Mouse (Mus musculus) midbrain, embryonic 14.5 days (tissue): ENCODE data around the gene Irak1. TPM values are rescaled to one million over a fixed set of nuclear protein-coding genes. Genes with fewer than 3 reads are reported as not detected.

Experiments used
- ATAC-seq: fragments of 200-750 bp; cut with Nextera tagmentation; 2 replicates; pipeline ENCODE4 v1.8.0; 2017; ENCODE audit warnings: moderate number of reproducible peaks, moderate library complexity; ENCODE audit not compliant: low FRiP score, low TSS enrichment
- DNase-seq: peaks from one replicate; pipeline ENCODE4 v3.0.0-alpha.2; 2015
- H3K27ac ChIP-seq: fragments of 300-500 bp; sonication (generic); replicated peaks from 2 replicates; pipeline ENCODE4 v1.5.1; 2014; ENCODE audit warnings: mild to moderate bottlenecking, low read depth, low read length, moderate library complexity
- H3K27me3 ChIP-seq: fragments of 300-500 bp; sonication (generic); 2 replicates; pipeline ENCODE4 v1.6.1; 2014; ENCODE audit warnings: low read length, control low read depth, mixed read lengths; ENCODE audit not compliant: control insufficient read depth, insufficient read depth
- H3K36me3 ChIP-seq: fragments of 300-500 bp; sonication (generic); 2 replicates; pipeline ENCODE4 v1.6.1; 2014; ENCODE audit warnings: low read length, control low read depth; ENCODE audit not compliant: control insufficient read depth, insufficient read depth
- H3K4me1 ChIP-seq: fragments of 300-500 bp; sonication (generic); 2 replicates; pipeline ENCODE4 v1.6.1; 2014; ENCODE audit warnings: mild to moderate bottlenecking, antibody characterized with exemption, low read length, control low read depth; ENCODE audit not compliant: control insufficient read depth, insufficient read depth
- H3K4me2 ChIP-seq: fragments of 300-500 bp; sonication (generic); 2 replicates; pipeline ENCODE4 v1.6.1; 2014; ENCODE audit warnings: mild to moderate bottlenecking, low read length, moderate library complexity
- H3K4me3 ChIP-seq: fragments of 300-500 bp; sonication (generic); replicated peaks from 2 replicates; pipeline ENCODE4 v1.5.1; 2014; ENCODE audit warnings: low read depth, low read length
- H3K9ac ChIP-seq: fragments of 300-500 bp; sonication (generic); replicated peaks from 2 replicates; pipeline ENCODE4 v1.6.1; 2014; ENCODE audit warnings: mild to moderate bottlenecking, low read length, moderate library complexity
- H3K9me3 ChIP-seq: fragments of 300-500 bp; sonication (generic); 2 replicates; pipeline ENCODE4 v1.6.1; 2016; ENCODE audit warnings: low read length, control low read depth, mixed read lengths; ENCODE audit not compliant: control insufficient read depth
- WGBS: fragments of 180-500 bp; shearing (Covaris S2); extraction: QIAGEN DNeasy Blood & Tissue Kit; methylation state at CpG from one replicate; pipeline ENCODE4 v1.1.7; 2014; 5-methylcytosine and 5-hydroxymethylcytosine counted together
- microRNA counts: library from miRNA; unstranded; fragments of <30 nt; microRNA quantifications from one replicate; lab custom pipeline; 2016
- microRNA-seq: library from miRNA; unstranded; fragments of <30 nt; microRNA quantifications from one replicate; pipeline ENCODE4, GENCODE M21; 2016
- polyA plus RNA-seq: library from polyadenylated mRNA; unstranded; fragments of >200 nt; fragmentation: Nextera tagmentation; extraction: Ambion mirVana; gene quantifications from 2 replicates; pipeline ENCODE4 v1.2.1, GENCODE M21; 2014

Gene Irak1
- polyA plus RNA-seq, 1 experiment from 2014 or later: 28.6 TPM

- H3K4me2 ChIP-seq: no peak overlapping the region
- H3K27ac ChIP-seq: no peak overlapping the region
- DNase-seq (no peak), ATAC-seq (no peak)
- 95% methylated on average over 2 of the region's 2 CpGs for WGBS
- no peak overlapping the region for H3K4me3 ChIP-seq
- H3K4me1 ChIP-seq: no peaks in the 10 kb centered on the region
- no peaks in the 10 kb centered on the region for H3K36me3 ChIP-seq
- H3K9ac ChIP-seq: no peak overlapping the region
- H3K27me3 ChIP-seq: no peaks in the 10 kb centered on the region
- H3K9me3 ChIP-seq: no peaks in the 10 kb centered on the region
These were observed 54.0 kb downstream of the Irak1 start for GRCm38 (mm10) chrX:73969729-73970128.

GRCm38 (mm10) chrX:73969167-73969566 is 54.6 kb downstream of the Irak1 start:
- no peaks in the 10 kb centered on the region for H3K9me3 ChIP-seq
- H3K4me2 ChIP-seq: no peak overlapping the region
- 78% methylated on average over 1 of the region's 1 CpGs for WGBS
- no peaks in the 10 kb centered on the region for H3K36me3 ChIP-seq
- no peaks in the 10 kb centered on the region for H3K27me3 ChIP-seq
- no peak overlapping the region for H3K9ac ChIP-seq
- peaks cover 3% of the 10 kb centered on the region for H3K4me1 ChIP-seq
- DNase-seq: no peak
- no peak for ATAC-seq
- no peak overlapping the region for H3K27ac ChIP-seq
- no peak overlapping the region for H3K4me3 ChIP-seq

DNA sequence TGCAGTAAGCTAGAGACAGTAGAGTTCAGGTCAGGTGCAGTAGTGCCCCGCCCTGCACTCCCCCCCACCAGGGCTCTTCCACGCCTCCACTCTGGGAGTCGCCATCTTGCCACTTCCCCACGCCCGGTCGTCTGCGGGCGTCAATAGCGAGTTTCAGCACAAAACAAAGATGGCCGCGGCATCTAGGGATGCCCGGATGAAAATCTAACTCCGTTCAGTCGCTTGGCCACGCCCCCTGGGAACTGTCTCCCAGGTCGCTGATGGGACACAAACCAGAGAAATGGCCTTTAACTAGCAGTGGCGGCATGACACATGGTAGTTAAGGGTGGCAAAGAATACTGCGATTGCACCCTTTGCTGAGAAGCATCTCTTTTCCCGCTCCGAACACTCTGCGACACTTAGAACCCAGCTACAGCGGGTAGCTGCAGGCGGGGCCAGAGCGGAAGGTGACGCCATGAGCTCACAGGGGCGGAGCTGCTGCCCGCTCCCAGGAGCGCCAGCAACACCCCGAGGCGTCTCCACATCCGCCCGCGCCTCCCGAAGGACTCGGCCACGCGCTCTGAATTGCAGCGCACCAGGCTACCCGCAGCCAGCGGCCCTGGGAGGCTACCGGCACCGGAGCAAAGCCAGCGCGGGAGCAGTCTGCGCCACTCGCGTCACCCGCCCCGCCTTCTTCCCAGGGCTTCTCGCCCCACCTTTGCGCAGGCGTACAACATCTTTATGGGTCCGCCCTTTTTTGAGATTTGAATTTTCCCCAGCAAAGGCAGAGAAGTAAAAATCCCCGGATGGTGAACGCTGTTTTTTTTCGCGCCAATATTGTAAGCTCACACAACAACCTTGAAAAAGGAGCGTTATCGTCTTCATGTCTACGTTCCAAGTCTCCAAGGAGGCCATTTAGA is 56.3 kb downstream of the Irak1 start:
- no peaks in the 10 kb centered on the region for H3K9me3 ChIP-seq
- H3K27me3 ChIP-seq: no peaks in the 10 kb centered on the region
- peak overlapping the region; percentile 99 for H3K27ac ChIP-seq
- ATAC-seq: peak; percentile 89
- peaks cover 15% of the 10 kb centered on the region for H3K4me1 ChIP-seq
- peak; percentile 94 for DNase-seq
- H3K9ac ChIP-seq: peak overlapping the region; percentile 66
- H3K4me2 ChIP-seq: peak overlapping the region; percentile 64
- H3K4me3 ChIP-seq: peak overlapping the region; percentile 50
- no peaks in the 10 kb centered on the region for H3K36me3 ChIP-seq
- 16% methylated on average over 60 of the region's 60 CpGs for WGBS

- Histone ChIP-seq H3K4me2 (peak within 1 kb of the TSS; percentile 64), H3K9ac (peak within 1 kb of the TSS; percentile 66), H3K36me3 (no peaks in the 10 kb centered on the region), H3K4me1 (peaks cover 15% of the 10 kb centered on the region), H3K27ac (peak within 1 kb of the TSS; percentile 99), H3K27me3 (no peaks in the 10 kb centered on the region), H3K9me3 (no peaks in the 10 kb centered on the region), H3K4me3 (peak within 1 kb of the TSS; percentile 50)
- ATAC-seq: peak; percentile 82
- 30% methylated on average over 58 of the region's 58 CpGs for WGBS
- DNase-seq: peak; percentile 91
These were observed 57.2 kb downstream of the Irak1 start, which contains the start of gene Hcfc1 for GRCm38 (mm10) chrX:73966248-73967176. Gene Hcfc1, minus strand, starts transcription at chrX:73966357.

- Histone ChIP-seq H3K27me3 (no peaks in the 10 kb centered on the region), H3K9ac (peak overlapping the region; percentile 66), H3K36me3 (no peaks in the 10 kb centered on the region), H3K4me3 (peak overlapping the region; percentile 50), H3K4me1 (peaks cover 15% of the 10 kb centered on the region), H3K4me2 (peak overlapping the region; percentile 64), H3K9me3 (no peaks in the 10 kb centered on the region), H3K27ac (peak overlapping the region; percentile 99)
- WGBS: 26% methylated on average over 20 of the region's 20 CpGs
- DNase-seq (peak; percentile 68), ATAC-seq (no peak)
These were observed 58.4 kb downstream of the Irak1 start for GRCm38 (mm10) chrX:73965307-73965706.

DNA sequence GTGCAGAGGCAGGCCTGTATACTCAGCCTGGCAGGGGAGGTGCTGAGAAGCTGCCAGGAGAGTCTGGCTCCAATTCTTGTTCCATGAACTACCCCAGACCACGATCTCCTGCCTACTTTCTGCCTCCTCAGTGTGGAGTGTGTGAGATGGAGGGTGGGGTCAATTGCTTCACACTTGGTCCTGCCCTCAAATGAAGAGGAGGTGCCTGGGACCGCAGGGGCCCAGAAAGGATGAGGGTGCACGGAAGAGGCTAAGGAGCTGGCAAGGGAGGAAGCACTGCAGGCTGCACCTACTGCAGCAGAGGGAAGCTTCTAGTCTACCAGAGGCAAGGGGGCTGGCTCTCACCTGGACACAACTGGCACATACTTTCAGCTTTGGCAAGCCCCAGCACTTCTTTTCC is 59.4 kb downstream of the Irak1 start:
- Histone ChIP-seq H3K36me3 (0 out of 2 replicates have a peak, but pooled peaks cover 3% of the 10 kb centered on the region), H3K4me1 (peaks cover 15% of the 10 kb centered on the region), H3K9me3 (no peaks in the 10 kb centered on the region), H3K27me3 (no peaks in the 10 kb centered on the region), H3K9ac (peak overlapping the region; percentile 36), H3K4me2 (peak overlapping the region; percentile 64), H3K27ac (no peak overlapping the region), H3K4me3 (peak overlapping the region; percentile 50)
- no peak for ATAC-seq
- WGBS: 56% methylated on average over 3 of the region's 3 CpGs
- no peak for DNase-seq

MicroRNAs within 50 kb of the gene (microRNA counts, 519-probe panel; counts per million panel counts)
- microRNA mmu-miR-718 (lab: Ali Mortazavi, UCI): not detected

Small RNA genes within 50 kb of the gene (microRNA-seq; reads per million reads assigned to microRNA genes)
- gene Mir5132: 1.6 reads per million, percentile 6 among the genes with 10 or more reads in this experiment
- gene Mir718: 0.88 reads per million

Other genes with a start within 250 kb of the Irak1 start
- gene Srpk3, start 249.5 kb downstream of the Irak1 start, polyA plus RNA-seq: 1.5 and 2.5 TPM in 2 replicates
- 248 and 252 TPM in 2 replicates for gene Idh3g, start 237.0 kb downstream of the Irak1 start, polyA plus RNA-seq
- gene Ssr4, start 236.9 kb downstream of the Irak1 start, polyA plus RNA-seq: 152 and 162 TPM in 2 replicates
- 5.9 and 20.8 TPM in 2 replicates for gene Pdzd4, start 198.9 kb downstream of the Irak1 start, polyA plus RNA-seq
- not detected in 2 replicates for gene Avpr2, start 131.8 kb downstream of the Irak1 start, polyA plus RNA-seq
- gene L1cam, start 127.8 kb downstream of the Irak1 start, polyA plus RNA-seq: 84.0 and 103 TPM in 2 replicates
- 1.8 and 2.1 TPM in 2 replicates for gene Arhgap4, start 102.0 kb downstream of the Irak1 start, polyA plus RNA-seq
- gene Naa10, start 102.0 kb downstream of the Irak1 start, polyA plus RNA-seq: 82.2 and 89.0 TPM in 2 replicates
- 3.0 and 11.1 TPM in 2 replicates for gene Renbp, start 93.1 kb downstream of the Irak1 start, polyA plus RNA-seq
- 61.5 and 73.2 TPM in 2 replicates for gene Hcfc1, start 57.6 kb downstream of the Irak1 start, polyA plus RNA-seq
- not detected in 2 replicates for gene Opn1mw, start 103.5 kb upstream of the Irak1 start, polyA plus RNA-seq
- 17.8 and 19.4 TPM in 2 replicates for gene Mecp2, start 111.4 kb upstream of the Irak1 start, polyA plus RNA-seq
- gene Tex28, start 143.9 kb upstream of the Irak1 start, polyA plus RNA-seq: not detected in 2 replicates
- gene Tktl1, start 153.3 kb upstream of the Irak1 start, polyA plus RNA-seq: 0.08 and 0.20 TPM in 2 replicates
- 72.5 and 102 TPM in 2 replicates for gene Flna, start 225.9 kb upstream of the Irak1 start, polyA plus RNA-seq
- gene Emd, start 230.8 kb upstream of the Irak1 start, polyA plus RNA-seq: 19.5 and 49.3 TPM in 2 replicates
- gene Rpl10, start 246.9 kb upstream of the Irak1 start, polyA plus RNA-seq: 527 and 538 TPM in 2 replicates